Mouse (Mus musculus): Measurements from ENCODE around the gene Hoxd13. TPM values are rescaled to one million over a fixed set of nuclear protein-coding genes. Genes with fewer than 3 reads are reported as not detected.

Hoxd13 gene
- polyA plus RNA-seq, 2 experiments, result 0.29 TPM; not detected in 1

DNA sequence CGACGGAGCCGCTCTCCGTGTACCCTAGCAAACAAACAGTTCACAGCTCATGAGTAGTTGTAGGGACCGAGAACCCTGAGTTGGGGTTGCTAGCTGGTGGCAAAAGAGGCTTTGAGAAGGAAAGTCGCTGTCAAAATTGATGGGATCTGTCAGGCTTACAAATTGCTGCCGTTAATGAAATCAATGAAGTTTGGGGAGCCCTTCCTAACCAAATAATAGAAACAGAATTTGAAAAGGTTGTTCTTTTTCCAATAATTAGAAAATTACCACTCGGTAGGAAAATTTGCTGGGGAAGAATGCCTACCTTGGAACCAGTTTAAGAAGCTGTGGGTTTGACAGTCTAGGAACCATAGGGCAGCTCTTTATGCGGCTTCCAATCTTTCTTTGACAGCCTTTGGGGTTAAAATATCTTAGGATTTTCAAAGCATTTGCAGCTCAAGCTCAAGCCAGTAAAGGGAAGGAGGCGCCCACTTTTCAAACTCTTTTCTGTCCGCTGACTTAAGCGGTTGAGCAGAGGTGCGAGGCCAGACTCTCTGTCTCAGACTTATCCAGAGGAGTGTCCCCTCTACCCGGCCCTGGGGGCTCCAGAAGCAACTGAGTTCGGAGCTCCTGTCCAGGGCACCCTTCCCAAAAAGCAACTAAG lies 10.0 kb upstream of the Hoxd13 start:
- H3K4me1 ChIP-seq (replicated peaks; ENCODE audit: control insufficient read depth in 2 of 2, insufficient read depth in 2 of 2, low read length in 1 of 2), result no peaks in the 10 kb centered on the region
- no peaks in the 10 kb centered on the region for H3K9me3 ChIP-seq (ENCODE audit: control insufficient read depth, low read length)
- no peak overlapping the region for H3K4me3 ChIP-seq (ENCODE audit: insufficient read depth in 1 of 2, low read depth in 2 of 2, low read length in 2 of 2)
- no peaks in the 10 kb centered on the region for H3K36me3 ChIP-seq (replicated peaks; ENCODE audit: control insufficient read depth, insufficient read depth, low read depth)
- no peak for DNase-seq (ENCODE audit: low read depth in 3 of 3, low spot score in 3 of 3)
- H3K4me2 ChIP-seq (ENCODE audit: low read depth), result no peak overlapping the region
- peaks cover 96% of the 10 kb centered on the region for H3K27me3 ChIP-seq (ENCODE audit: control insufficient read depth, insufficient read depth, low read length)
- WGBS (ENCODE audit: insufficient replicate concordance), result 1% methylated on average over 15 of the region's 15 CpGs
- no peak for ATAC-seq (ENCODE audit: insufficient read depth)
- H3K27ac ChIP-seq, result no peak overlapping the region
- TF ChIP-seq CTCF (IDR thresholded peaks at IDR 0.05; ENCODE audit: low read depth) (no peak), EP300 (IDR thresholded peaks at IDR 0.05; ENCODE audit: low read depth) (no peak)
- H3K9ac ChIP-seq (replicated peaks), result no peak overlapping the region

DNA sequence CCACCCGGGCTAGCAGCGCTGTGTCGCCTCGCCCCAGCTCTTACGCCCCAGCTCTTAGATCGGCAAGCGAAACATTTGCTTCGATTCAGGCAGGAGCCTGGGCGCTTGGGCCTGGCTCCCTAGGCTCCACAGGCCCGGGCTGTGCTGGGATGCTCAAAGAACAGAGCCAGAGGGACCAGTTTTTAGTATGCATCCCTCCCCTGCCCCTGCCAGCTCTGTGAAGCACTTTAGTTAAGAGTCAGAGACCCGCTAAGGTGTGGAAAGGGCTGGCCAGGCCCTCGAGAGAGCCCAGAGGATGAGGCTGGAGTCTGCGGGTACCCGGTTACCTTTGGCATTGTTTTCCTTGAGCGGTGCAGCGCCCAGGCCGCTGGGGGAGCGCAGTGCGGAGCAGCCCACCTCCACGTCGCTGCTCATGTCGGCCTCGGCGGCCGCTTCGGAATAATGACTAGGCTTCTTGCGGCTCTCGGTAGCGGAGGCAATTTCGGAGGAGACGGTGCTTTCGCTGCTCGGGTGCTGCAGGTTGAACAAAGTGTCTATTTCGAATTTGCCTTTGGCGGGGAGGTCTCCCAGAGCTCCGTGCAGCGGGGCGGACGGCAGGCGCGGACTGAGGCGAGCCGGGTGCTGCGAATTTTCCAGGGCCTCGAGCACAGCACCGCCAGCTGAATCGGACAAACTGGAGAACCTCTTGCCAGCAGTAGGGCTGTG lies 9.3 kb upstream of the Hoxd13 start:
- Histone ChIP-seq H3K27ac (no peak overlapping the region), H3K9me3 (ENCODE audit: control insufficient read depth, low read length) (no peaks in the 10 kb centered on the region), H3K4me2 (ENCODE audit: low read depth) (no peak overlapping the region), H3K4me1 (replicated peaks; ENCODE audit: control insufficient read depth in 2 of 2, insufficient read depth in 2 of 2, low read length in 1 of 2) (no peaks in the 10 kb centered on the region), H3K27me3 (ENCODE audit: control insufficient read depth, insufficient read depth, low read length) (peaks cover 100% of the 10 kb centered on the region), H3K4me3 (ENCODE audit: insufficient read depth in 1 of 2, low read depth in 2 of 2, low read length in 2 of 2) (no peak overlapping the region), H3K9ac (replicated peaks) (no peak overlapping the region), H3K36me3 (replicated peaks; ENCODE audit: control insufficient read depth, insufficient read depth, low read depth) (no peaks in the 10 kb centered on the region)
- ATAC-seq (ENCODE audit: insufficient read depth) (no peak), DNase-seq (ENCODE audit: low read depth in 3 of 3, low spot score in 3 of 3) (no peak)
- 1% methylated on average over 47 of the region's 47 CpGs for WGBS (ENCODE audit: insufficient replicate concordance)
- TF ChIP-seq EP300 (IDR thresholded peaks at IDR 0.05; ENCODE audit: low read depth) (no peak), CTCF (IDR thresholded peaks at IDR 0.05; ENCODE audit: low read depth) (no peak)

GRCm38 (mm10) chr2:74659507-74660005 lies 8.6 kb upstream of the Hoxd13 start, which contains the start of gene Evx2:
TSS of gene Evx2 (minus strand) at chr2:74659557.
- Histone ChIP-seq H3K4me3 (ENCODE audit: insufficient read depth in 1 of 2, low read depth in 2 of 2, low read length in 2 of 2) (no peak within 1 kb of the TSS), H3K27ac (no peak within 1 kb of the TSS), H3K27me3 (ENCODE audit: control insufficient read depth, insufficient read depth, low read length) (peaks cover 100% of the 10 kb centered on the region), H3K9ac (replicated peaks) (no peak within 1 kb of the TSS), H3K9me3 (ENCODE audit: control insufficient read depth, low read length) (no peaks in the 10 kb centered on the region), H3K4me2 (ENCODE audit: low read depth) (no peak within 1 kb of the TSS), H3K4me1 (replicated peaks; ENCODE audit: control insufficient read depth in 2 of 2, insufficient read depth in 2 of 2, low read length in 1 of 2) (no peaks in the 10 kb centered on the region), H3K36me3 (replicated peaks; ENCODE audit: control insufficient read depth, insufficient read depth, low read depth) (no peaks in the 10 kb centered on the region)
- DNase-seq (ENCODE audit: low read depth in 3 of 3, low spot score in 3 of 3) (no peak), ATAC-seq (ENCODE audit: insufficient read depth) (no peak)
- WGBS (ENCODE audit: insufficient replicate concordance), result 5% methylated on average over 28 of the region's 28 CpGs
- TF ChIP-seq EP300 (IDR thresholded peaks at IDR 0.05; ENCODE audit: low read depth) (no peak), CTCF (IDR thresholded peaks at IDR 0.05; ENCODE audit: low read depth) (no peak)

DNA sequence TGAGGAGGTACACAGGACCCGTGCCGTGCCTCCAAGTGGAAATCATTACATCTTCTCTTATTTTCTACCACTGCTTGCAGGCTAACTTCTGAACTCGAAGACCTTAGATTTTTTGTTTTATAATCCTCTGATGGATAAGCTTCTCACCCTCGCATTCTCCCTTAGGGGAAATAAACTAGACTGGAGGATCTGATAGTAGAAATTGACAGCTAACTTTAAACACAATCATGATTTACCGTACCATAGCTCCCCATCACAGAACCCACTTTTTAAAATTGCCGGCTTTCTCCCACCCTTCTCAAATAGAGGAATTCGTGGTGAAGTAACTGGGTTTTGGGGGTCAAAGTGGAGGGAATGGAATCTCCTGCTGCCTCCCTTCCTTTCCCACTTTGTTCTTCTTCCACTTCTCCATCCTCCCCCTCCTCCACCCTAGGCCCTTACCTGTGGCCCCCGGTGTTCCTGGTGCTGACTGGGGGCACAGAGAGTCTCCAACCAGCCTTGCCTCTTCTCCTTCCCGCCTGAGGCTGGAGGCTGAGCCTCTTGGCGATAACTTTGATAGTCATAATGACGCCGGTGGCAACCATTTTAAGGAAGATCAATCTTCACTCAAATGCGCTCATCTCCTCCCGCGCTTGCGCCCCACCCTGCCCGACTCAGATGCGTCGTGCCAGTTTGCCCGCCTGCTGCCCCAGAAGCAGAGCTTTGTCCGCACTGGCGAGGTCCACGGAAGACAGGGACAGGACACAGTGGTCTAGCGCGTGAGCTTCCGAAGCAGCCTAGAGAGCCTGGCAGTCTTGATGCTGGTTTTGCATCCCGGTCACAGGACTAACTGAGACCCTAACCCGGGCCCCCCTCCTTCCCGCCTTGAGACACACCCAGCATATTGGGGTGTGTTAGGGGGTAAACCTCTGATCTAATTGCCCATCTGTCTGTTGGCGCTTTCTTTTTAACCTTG lies 7.4 kb upstream of the Hoxd13 start:
- Histone ChIP-seq H3K27ac (no peak overlapping the region), H3K27me3 (ENCODE audit: control insufficient read depth, insufficient read depth, low read length) (peaks cover 99% of the 10 kb centered on the region), H3K4me2 (ENCODE audit: low read depth) (no peak overlapping the region), H3K36me3 (replicated peaks; ENCODE audit: control insufficient read depth, insufficient read depth, low read depth) (no peaks in the 10 kb centered on the region), H3K4me3 (ENCODE audit: insufficient read depth in 1 of 2, low read depth in 2 of 2, low read length in 2 of 2) (no peak overlapping the region), H3K9me3 (ENCODE audit: control insufficient read depth, low read length) (no peaks in the 10 kb centered on the region), H3K4me1 (replicated peaks; ENCODE audit: control insufficient read depth in 2 of 2, insufficient read depth in 2 of 2, low read length in 1 of 2) (no peaks in the 10 kb centered on the region), H3K9ac (replicated peaks) (no peak overlapping the region)
- no peak for ATAC-seq (ENCODE audit: insufficient read depth)
- 3% methylated on average over 30 of the region's 30 CpGs for WGBS (ENCODE audit: insufficient replicate concordance)
- no peak for DNase-seq (ENCODE audit: low read depth in 3 of 3, low spot score in 3 of 3)
- TF ChIP-seq CTCF (IDR thresholded peaks at IDR 0.05; ENCODE audit: low read depth) (no peak), EP300 (IDR thresholded peaks at IDR 0.05; ENCODE audit: low read depth) (no peak)
